ENCODE assay signal across 28 mouse cellular contexts in the genomic region with DNA sequence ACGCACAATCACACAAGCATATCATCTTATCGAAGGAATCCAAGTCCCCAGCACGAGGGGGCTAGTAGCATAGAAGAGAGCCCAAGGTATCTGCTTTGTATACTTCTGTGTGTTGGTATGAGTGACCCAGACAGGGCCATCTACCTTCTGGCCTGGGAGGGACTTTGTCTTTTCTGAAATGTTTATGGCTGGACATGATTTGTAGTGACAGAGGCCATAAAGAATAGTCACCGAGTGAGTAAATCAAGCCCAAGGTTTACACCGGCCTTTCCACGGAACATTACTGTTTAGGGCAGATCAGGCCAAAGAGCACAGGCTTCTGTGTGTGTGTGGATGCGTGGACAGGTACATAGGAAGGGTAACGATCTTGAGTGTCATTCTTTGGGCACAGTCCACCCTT. TPM values are rescaled to one million over a fixed set of nuclear protein-coding genes. Genes with fewer than 3 reads are reported as not detected.
DNase-seq lines count a peak whose midpoint lies in the region; ATAC-seq lines count a peak whose summit lies in the region.
"Had no signal": no experiment of that assay in that cellular context is flagged by ENCODE, and none has a peak within 500 bp of the region (broad histone marks: within the 10 kb centered on the region; RNA-seq: fewer than 3 reads in every experiment).

No protein-coding gene starts in this region.

- H3K27ac ChIP-seq in kidney, embryonic 14.5 days (ENCODE audit: low read depth, low read length): no peak overlapping the region
- peak overlapping the region; percentile 47; the same call in 1 of the 2 replicates for H3K27ac ChIP-seq in intestine, embryonic 16.5 days (ENCODE audit: low read length)
- H3K27ac ChIP-seq in heart, embryonic 11.5 days (ENCODE audit: low read depth, low read length): no peak overlapping the region
- H3K27ac ChIP-seq: embryonic facial prominence, embryonic 10.5 days; embryonic facial prominence, embryonic 13.5 days; forebrain, embryonic 13.5 days; gastrocnemius, adult 2 months; heart, embryonic 15.5 days; hindbrain, embryonic 13.5 days had no signal

- WGBS in kidney, embryonic 14.5 days: 26% methylated on average over 8 of the region's 8 CpGs
- WGBS in intestine, embryonic 16.5 days: 46% methylated on average over 8 of the region's 8 CpGs
- WGBS in large intestine, adult 2 months: 32% methylated on average over 8 of the region's 8 CpGs
- WGBS in heart, embryonic 11.5 days (ENCODE audit: insufficient replicate concordance): 79% methylated on average over 8 of the region's 8 CpGs

- ATAC-seq in kidney, embryonic 14.5 days (ENCODE audit: low FRiP score, low TSS enrichment): peak; percentile 37; the same call in 1 of the 2 replicates
- ATAC-seq in intestine, embryonic 16.5 days: 0 out of 2 replicates have a peak, but pooled peaks have one; percentile 35
- no peak for ATAC-seq in heart, embryonic 11.5 days (replicated peaks; ENCODE audit: insufficient number of reproducible peaks, low FRiP score, low TSS enrichment)
- ATAC-seq: CD4-positive, CD25-positive, alpha-beta regulatory T cell, adult 4 months; forebrain, embryonic 13.5 days; forebrain, embryonic 16.5 days; hindbrain, embryonic 16.5 days had no signal

- peaks cover 11% of the 10 kb centered on the region for H3K27me3 ChIP-seq in kidney, embryonic 14.5 days (ENCODE audit: control insufficient read depth, insufficient read depth, low read length)
- H3K27me3 ChIP-seq in intestine, embryonic 16.5 days (replicated peaks; ENCODE audit: control insufficient read depth, insufficient read depth, low read length): no peaks in the 10 kb centered on the region
- no peaks in the 10 kb centered on the region for H3K27me3 ChIP-seq in heart, embryonic 11.5 days (ENCODE audit: control insufficient read depth, insufficient read depth, low read length)
- H3K27me3 ChIP-seq: embryonic facial prominence, embryonic 13.5 days; forebrain, embryonic 13.5 days had no signal

- no peaks in the 10 kb centered on the region for H3K9me3 ChIP-seq in kidney, embryonic 14.5 days (ENCODE audit: control insufficient read depth, low read length)
- H3K9me3 ChIP-seq in intestine, embryonic 16.5 days (ENCODE audit: control insufficient read depth, low read length): no peaks in the 10 kb centered on the region
- no peaks in the 10 kb centered on the region for H3K9me3 ChIP-seq in heart, embryonic 11.5 days (replicated peaks; ENCODE audit: control insufficient read depth, low read length)
- H3K9me3 ChIP-seq: embryonic facial prominence, embryonic 10.5 days; embryonic facial prominence, embryonic 13.5 days; forebrain, embryonic 13.5 days; heart, embryonic 12.5 days; heart, embryonic 15.5 days; hindbrain, embryonic 10.5 days; hindbrain, embryonic 13.5 days had no signal

- no peak overlapping the region for H3K4me2 ChIP-seq in kidney, embryonic 14.5 days (replicated peaks; ENCODE audit: low read depth, low read length)
- H3K4me2 ChIP-seq in intestine, embryonic 16.5 days (ENCODE audit: low read depth, low read length): no peak overlapping the region
- no peak overlapping the region for H3K4me2 ChIP-seq in heart, embryonic 11.5 days
- H3K4me2 ChIP-seq: embryonic facial prominence, embryonic 13.5 days; forebrain, embryonic 13.5 days; heart, embryonic 12.5 days; heart, embryonic 15.5 days; hindbrain, embryonic 13.5 days had no signal

- no peaks in the 10 kb centered on the region for H3K36me3 ChIP-seq in kidney, embryonic 14.5 days (ENCODE audit: control insufficient read depth, insufficient read depth, low read length)
- H3K36me3 ChIP-seq in intestine, embryonic 16.5 days (ENCODE audit: control insufficient read depth, insufficient read depth, low read length): no peaks in the 10 kb centered on the region
- no peaks in the 10 kb centered on the region for H3K36me3 ChIP-seq in heart, embryonic 11.5 days (ENCODE audit: control insufficient read depth, insufficient read depth, low read length)
- H3K36me3 ChIP-seq: embryonic facial prominence, embryonic 10.5 days; embryonic facial prominence, embryonic 13.5 days; heart, embryonic 12.5 days; heart, embryonic 15.5 days; hindbrain, embryonic 10.5 days; hindbrain, embryonic 13.5 days had no signal

- no peak overlapping the region for H3K9ac ChIP-seq in kidney, embryonic 14.5 days (ENCODE audit: low read depth, low read length)
- no peak overlapping the region for H3K9ac ChIP-seq in intestine, embryonic 16.5 days (ENCODE audit: low read depth, low read length)
- no peak overlapping the region for H3K9ac ChIP-seq in heart, embryonic 11.5 days (ENCODE audit: low read depth, low read length)
- H3K9ac ChIP-seq: embryonic facial prominence, embryonic 13.5 days; forebrain, embryonic 13.5 days; heart, embryonic 12.5 days; heart, embryonic 15.5 days; hindbrain, embryonic 13.5 days had no signal

- DNase-seq in kidney, adult 9 months: no peak
- peak; percentile 73 for DNase-seq in large intestine, adult 2 months (ENCODE audit: low read depth, low spot score)
- DNase-seq in gastrocnemius, adult 18-20 months (ENCODE audit: low spot score): no peak
- DNase-seq: adrenal gland, adult 8-10 months; adrenal gland, postnatal 36 days; cerebellum, adult 18-20 months; cerebellum, postnatal 14 days; embryo, embryonic 11 days; gastrocnemius, adult 2 months; gastrocnemius, postnatal 14 days; heart, adult 11 months; heart, postnatal 10 days; heart, postnatal 36 days had no signal

- H3K4me1 ChIP-seq in kidney, embryonic 14.5 days (ENCODE audit: control insufficient read depth, insufficient read depth, low read length): peaks cover 9% of the 10 kb centered on the region
- H3K4me1 ChIP-seq in intestine, embryonic 16.5 days (ENCODE audit: control insufficient read depth, insufficient read depth, low read length): peaks cover 14% of the 10 kb centered on the region
- peaks cover 5% of the 10 kb centered on the region for H3K4me1 ChIP-seq in heart, embryonic 11.5 days (ENCODE audit: control insufficient read depth, insufficient read depth, low read length)

- no peak overlapping the region for H3K4me3 ChIP-seq in kidney, embryonic 14.5 days (ENCODE audit: low read length)
- no peak overlapping the region for H3K4me3 ChIP-seq in intestine, embryonic 16.5 days (ENCODE audit: low read length)
- H3K4me3 ChIP-seq in heart, embryonic 11.5 days (ENCODE audit: low read depth, low read length): no peak overlapping the region
- H3K4me3 ChIP-seq: embryonic facial prominence, embryonic 10.5 days; embryonic facial prominence, embryonic 13.5 days; erythroblast, embryonic 14.5 days; forebrain, embryonic 13.5 days; gastrocnemius, adult 2 months; heart, embryonic 12.5 days; heart, embryonic 15.5 days; hindbrain, embryonic 10.5 days; hindbrain, embryonic 13.5 days had no signal

RNA-seq across cellular contexts. Expression of a gene that starts 6.1 kb away (rescaled TPM):
- polyA plus RNA-seq in kidney, embryonic 14.5 days (2014; fragmentation: Nextera tagmentation; extraction: Ambion mirVana): 30.8 and 37.6 TPM in 2 replicates
- 62.5 and 65.2 TPM in 2 replicates for polyA plus RNA-seq in intestine, embryonic 16.5 days (2015; fragmentation: Nextera tagmentation; extraction: Ambion mirVana)
- 295 and 341 TPM in 2 replicates for polyA plus RNA-seq in large intestine, adult 2 months (2012; rRNA removed)
- 1 to 10 TPM in 1 of 2 experiments, under 1 TPM in 1; 1.00 to 1.6 TPM for total RNA-seq in gastrocnemius, adult 18-20 months (2021)
- 7.1 and 9.9 TPM in 2 replicates for polyA plus RNA-seq in heart, embryonic 11.5 days (2014; fragmentation: Nextera tagmentation; extraction: Ambion mirVana)
- total RNA-seq: MEL had no signal
- polyA plus RNA-seq: CD4-positive, CD25-positive, alpha-beta regulatory T cell, adult 4 months; erythroblast, embryonic 14.5 days had no signal
